Mouse (Mus musculus) gastrocnemius, postnatal 4 days (tissue): Measurements from ENCODE around the gene Gm10436. TPM values are rescaled to one million over a fixed set of nuclear protein-coding genes. Genes with fewer than 3 reads are reported as not detected.
"Not testable (repeated sequence)": the region's sequence is repeated elsewhere in the genome, so short reads cannot be mapped to it uniquely, and the experiment has no call there.

Experiments
- DNase-seq, 2 experiments: peaks; one replicate each; pipeline ENCODE4 v3.0.0; 2021 to 2022; ENCODE audit warnings: low spot score in 2 of 2, mixed read lengths in 2 of 2
- long read RNA-seq, 2 experiments: library from polyadenylated mRNA; stranded (forward); transcript quantifications; one replicate each; pipeline ENCODE4 v2.0.0; 2021
- total RNA-seq, 2 experiments: library from RNA; stranded (reverse); gene quantifications; 2 replicates each; pipeline ENCODE4 v1.2.3; 2021

The Gm10436 gene
- not detected for total RNA-seq
- long read RNA-seq, experiment 1 = 0 reads
- long read RNA-seq, experiment 2 = 0 reads

DNA sequence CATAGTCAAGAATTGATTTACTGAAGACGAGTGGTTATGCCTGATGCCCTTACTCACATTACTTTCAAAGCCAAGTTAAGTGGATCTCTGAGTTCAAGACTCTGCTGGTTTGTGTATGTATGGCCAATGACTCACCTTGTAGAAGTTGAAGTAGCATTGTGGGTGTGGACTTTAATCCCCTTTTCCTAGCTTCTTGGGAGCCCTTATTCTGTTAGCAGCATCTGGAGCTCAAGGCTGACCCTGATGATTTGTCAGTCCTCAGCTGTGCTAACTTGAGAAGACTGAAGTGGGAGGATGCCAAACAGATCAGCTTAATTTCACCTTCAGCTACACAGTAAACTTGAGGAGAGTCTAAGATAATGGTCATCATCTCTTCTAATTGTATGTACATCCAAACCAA lies at the start of gene Gm10436:
TSS of gene Gm10436 (minus strand) at position 101 of the 400 bp plus-strand sequence.
- not testable (repeated sequence) for DNase-seq

DNA sequence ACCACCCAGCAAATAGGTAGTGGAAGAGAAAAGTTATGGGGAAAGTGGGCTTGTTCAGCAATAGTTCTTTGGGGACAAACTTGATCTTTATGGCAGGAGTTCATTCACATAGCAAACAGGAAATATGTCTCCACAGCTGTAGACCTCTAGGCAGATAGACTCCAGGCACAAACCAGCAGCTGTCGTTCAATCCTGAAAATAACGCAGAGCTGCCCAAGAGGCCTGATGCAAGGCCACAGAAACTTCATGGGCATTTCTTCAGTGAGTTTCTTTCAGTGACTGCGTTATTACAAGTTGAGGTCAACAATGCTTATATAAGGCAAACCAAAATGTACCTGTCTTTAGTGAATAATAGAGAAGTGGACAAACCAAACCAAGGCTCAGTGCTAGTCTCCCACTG lies 37.5 kb upstream of the Gm10436 start:
- no peak for DNase-seq

DNA sequence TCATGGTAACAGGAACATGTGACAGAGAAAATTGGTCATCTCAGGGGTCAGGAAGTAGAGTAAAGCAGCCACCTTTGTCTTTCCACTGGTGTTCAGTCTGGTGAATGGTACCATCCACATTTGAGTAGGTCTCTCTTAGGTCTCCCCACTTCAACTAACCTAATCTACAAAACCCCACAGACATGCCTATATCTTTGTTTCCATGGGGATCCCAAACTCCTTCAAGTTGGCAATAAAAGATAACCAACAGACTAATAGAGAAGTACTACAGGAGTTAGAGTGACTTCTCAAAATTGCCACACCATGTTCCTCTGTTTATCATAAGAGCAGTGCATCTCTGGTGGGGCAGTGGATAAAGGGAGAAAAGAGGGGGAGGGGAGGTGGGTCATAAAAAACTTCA lies 36.2 kb upstream of the Gm10436 start:
- DNase-seq = not testable (repeated sequence)

DNA sequence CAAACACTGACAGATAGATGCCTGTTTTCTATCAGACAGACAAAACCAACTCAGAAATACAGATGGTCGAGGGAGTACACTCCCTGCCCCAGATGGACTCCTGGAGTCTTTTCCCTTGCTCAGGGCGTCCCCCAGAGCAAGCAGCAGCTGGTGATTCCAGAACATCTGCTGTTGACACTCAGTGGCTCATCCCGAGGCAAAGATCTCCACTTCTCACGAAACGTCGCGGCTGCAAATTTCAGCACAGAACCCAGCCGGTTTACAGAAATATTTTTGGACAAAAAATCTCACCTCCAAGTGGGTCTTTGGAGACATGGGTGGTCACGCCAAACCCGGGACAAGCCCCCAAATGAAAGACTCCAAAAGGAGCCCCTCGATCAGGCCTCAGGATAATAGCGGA lies 32.7 kb upstream of the Gm10436 start:
- DNase-seq = no peak

DNA sequence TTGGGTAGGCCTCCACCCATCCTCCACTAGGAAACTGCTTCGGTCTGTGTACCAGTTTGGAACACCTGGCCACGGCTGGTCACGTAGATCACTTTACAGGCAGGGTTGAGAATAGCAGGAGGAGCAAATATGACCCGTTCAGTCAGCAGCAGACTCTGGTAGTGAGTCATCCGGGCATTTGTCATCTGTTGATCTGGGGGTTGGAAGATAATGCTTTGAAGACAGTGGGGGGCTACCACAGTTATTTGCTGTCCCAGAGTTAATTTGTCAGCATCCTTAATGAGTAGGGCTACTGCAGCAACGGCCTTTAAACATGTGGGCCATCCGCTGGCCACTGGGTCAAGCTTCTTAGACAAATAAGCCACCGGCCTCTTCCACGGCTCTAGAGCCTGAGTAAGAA lies 29.6 kb upstream of the Gm10436 start:
- DNase-seq = not testable (repeated sequence)

DNA sequence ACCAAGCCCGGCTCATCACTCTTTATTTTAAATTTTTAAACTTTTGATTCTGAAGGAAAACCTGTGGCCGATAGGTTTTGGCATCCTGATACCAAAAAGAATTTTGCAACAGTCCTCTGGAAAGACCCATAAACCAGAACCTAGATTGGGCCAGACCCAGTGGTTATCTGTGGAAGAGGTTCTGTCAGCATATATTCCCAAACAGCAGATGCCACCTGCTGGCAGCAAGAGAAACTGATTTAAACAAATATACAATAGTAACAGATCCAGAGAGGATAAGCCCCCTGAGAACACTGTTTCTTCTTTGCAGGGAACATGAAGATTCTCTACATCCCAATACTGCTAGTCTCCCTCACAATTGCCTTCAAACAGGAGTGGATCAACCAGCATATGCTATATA lies 20.9 kb upstream of the Gm10436 start:
- no peak for DNase-seq

Other genes with a start within 250 kb of the Gm10436 start
- not detected for gene Gm2042, start 228.0 kb downstream of the Gm10436 start, total RNA-seq
- gene Gm2075, start 170.3 kb downstream of the Gm10436 start, total RNA-seq = not detected
- not detected for gene Gm6803, start 163.3 kb downstream of the Gm10436 start, total RNA-seq
- gene Gm2056, start 155.1 kb downstream of the Gm10436 start, total RNA-seq = not detected
- not detected for gene Gm16368, start 98.4 kb downstream of the Gm10436 start, total RNA-seq
- not detected for gene Gm8332, start 68.0 kb upstream of the Gm10436 start, total RNA-seq
- gene Gm5662, start 92.4 kb upstream of the Gm10436 start, total RNA-seq = not detected
- not detected for gene Gm5039, start 141.9 kb upstream of the Gm10436 start, total RNA-seq
- gene Adck1, start 178.4 kb upstream of the Gm10436 start, total RNA-seq = 1 to 10 TPM; 8.9 to 9.8 TPM